Comparison of ENCODE assay signal across 8 mouse cellular contexts in the genomic region with DNA sequence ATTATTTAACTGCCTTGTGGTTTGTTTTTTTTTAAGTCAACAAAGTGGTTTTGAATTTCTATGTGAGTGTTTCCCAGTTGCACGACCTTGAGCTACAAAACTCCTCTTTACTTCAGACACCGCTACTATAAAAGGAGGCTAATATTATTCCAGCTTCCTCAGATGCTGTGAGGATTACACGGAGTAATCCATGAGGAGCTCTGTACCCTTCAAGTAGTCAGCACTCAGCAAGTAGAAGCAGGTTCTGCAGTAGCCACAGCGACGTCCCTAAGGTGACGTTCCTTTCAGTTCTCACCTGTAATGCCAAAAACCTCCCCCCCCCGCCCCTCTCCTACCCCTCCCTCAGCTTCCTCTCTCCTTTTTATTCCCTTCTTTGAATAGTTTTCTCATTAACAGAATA. TPM values are rescaled to one million over a fixed set of nuclear protein-coding genes. Genes with fewer than 3 reads are reported as not detected.
DNase-seq lines count a peak whose midpoint lies in the region; ATAC-seq and TF ChIP-seq lines count a peak whose summit lies in the region.

No protein-coding gene starts in this region.

- peaks cover 8% of the 10 kb centered on the region; the same call in 1 of the 2 replicates for H3K4me1 ChIP-seq in heart, embryonic 11.5 days (ENCODE audit: control insufficient read depth, insufficient read depth, low read length)
- H3K4me1 ChIP-seq in hindbrain, embryonic 11.5 days (replicated peaks; ENCODE audit: control insufficient read depth, insufficient read depth, low read length), result no peaks in the 10 kb centered on the region; the same call in 1 of the 2 replicates

- POLR2A ChIA-PET in Patski (lab: Charles Lee), result no interaction called here

- no peak overlapping the region for H3K27ac ChIP-seq in heart, embryonic 11.5 days (ENCODE audit: low read depth, low read length)
- no peak overlapping the region for H3K27ac ChIP-seq in hindbrain, embryonic 11.5 days (ENCODE audit: low read depth, low read length)
- H3K27ac ChIP-seq in macrophage, result no peak overlapping the region

- ATAC-seq in heart, embryonic 11.5 days (replicated peaks; ENCODE audit: insufficient number of reproducible peaks, low FRiP score, low TSS enrichment), result no peak
- peak; percentile 38 for ATAC-seq in Patski
- ATAC-seq in hindbrain, embryonic 11.5 days (ENCODE audit: low FRiP score), result no peak

- peak overlapping the region; percentile 96 for H3K4me3 ChIP-seq in heart, embryonic 11.5 days (ENCODE audit: low read depth, low read length)
- peak overlapping the region; percentile 75 for H3K4me3 ChIP-seq in hindbrain, embryonic 11.5 days (ENCODE audit: low read depth, low read length)
- peak overlapping the region; percentile 57 for H3K4me3 ChIP-seq in macrophage (ENCODE audit: inconsistent target)

- no peak for DNase-seq in heart, adult 8-10 months (ENCODE audit: low spot score)
- DNase-seq in Patski (ENCODE audit: low read depth, low spot score), result no peak
- no peak for DNase-seq in hindbrain, embryonic 11.5 days (ENCODE audit: low spot score)
- DNase-seq in urinary bladder, adult 18-20 months (ENCODE audit: low spot score in 2 of 2), result no peak
- no peak for DNase-seq in spleen, adult 12 weeks (ENCODE audit: low spot score)
- DNase-seq in cerebellum, adult 18-20 months, result no peak

- H3K27me3 ChIP-seq in heart, embryonic 11.5 days (ENCODE audit: control insufficient read depth, insufficient read depth, low read length), result no peaks in the 10 kb centered on the region
- H3K27me3 ChIP-seq in Patski, result no peaks in the 10 kb centered on the region
- H3K27me3 ChIP-seq in hindbrain, embryonic 11.5 days (ENCODE audit: control insufficient read depth, insufficient read depth, low read length), result no peaks in the 10 kb centered on the region

- H3K36me3 ChIP-seq in heart, embryonic 11.5 days (ENCODE audit: control insufficient read depth, insufficient read depth, low read length), result no peaks in the 10 kb centered on the region
- no peaks in the 10 kb centered on the region for H3K36me3 ChIP-seq in hindbrain, embryonic 11.5 days (ENCODE audit: control insufficient read depth, insufficient read depth, low read length)
- no peaks in the 10 kb centered on the region for H3K36me3 ChIP-seq in macrophage (ENCODE audit: inconsistent target)

- in situ Hi-C loops in Patski (cut with MboI; ENCODE audit: low pct_unique_long_range_greater_than_20kb), result loop anchor here (5.0 to 25.0 kb wide), 3 partner anchors 36 to 541 kb away; no protein-coding TSS in a partner anchor

- peak overlapping the region; percentile 95 for H3K4me2 ChIP-seq in heart, embryonic 11.5 days
- peak overlapping the region; percentile 95 for H3K4me2 ChIP-seq in hindbrain, embryonic 11.5 days (replicated peaks; ENCODE audit: low read depth, low read length)

- WGBS in heart, embryonic 11.5 days (ENCODE audit: insufficient replicate concordance), result 8% methylated on average over 7 of the region's 7 CpGs
- WGBS in hindbrain, embryonic 11.5 days, result 8% methylated on average over 7 of the region's 7 CpGs
- WGBS in macrophage (ENCODE audit: missing documents), result 9% methylated on average over 7 of the region's 7 CpGs

- no peak overlapping the region for H3K9ac ChIP-seq in heart, embryonic 11.5 days (ENCODE audit: low read depth, low read length)
- H3K9ac ChIP-seq in hindbrain, embryonic 11.5 days (ENCODE audit: low read depth, low read length), result no peak overlapping the region

- H3K79me2 ChIP-seq in macrophage (ENCODE audit: inconsistent target), result no peaks in the 10 kb centered on the region

- no peaks in the 10 kb centered on the region for H3K9me3 ChIP-seq in heart, embryonic 11.5 days (replicated peaks; ENCODE audit: control insufficient read depth, low read length)
- H3K9me3 ChIP-seq in hindbrain, embryonic 11.5 days (ENCODE audit: control insufficient read depth, low read length), result no peaks in the 10 kb centered on the region

- CTCF ChIA-PET in Patski (lab: Charles Lee), result interaction anchor here (0.6 to 3.3 kb wide), 5 partner anchors 9 to 209 kb away, joined by 3 to 15 read pairs (median 6); partner anchors contain the start of gene Gxylt2

- no peak for TF ChIP-seq CTCF in Patski (IDR thresholded peaks at IDR 0.05)

RNA-seq across cellular contexts. Expression of gene Shq1, which starts 0.4 kb away (rescaled TPM):
- polyA plus RNA-seq in heart, embryonic 11.5 days (2014; fragmentation: Nextera tagmentation; extraction: Ambion mirVana), result 10.6 and 13.1 TPM in 2 replicates
- 1 to 10 TPM; 2.6 to 5.2 (median 3.6) TPM for total RNA-seq in heart, adult 8-10 months (2022)
- polyA plus RNA-seq in Patski (2021) (14.4 TPM), macrophage (2018) (3.5 to 6.2 TPM (median 3.8 TPM) in 3 replicates)
- 17.1 and 18.3 TPM in 2 replicates for polyA plus RNA-seq in hindbrain, embryonic 11.5 days (2014; fragmentation: Nextera tagmentation; extraction: Ambion mirVana)
- 10 to 100 TPM in 14 of 26 experiments, 1 to 10 TPM in 12; 4.7 to 15.4 (median 10.1) TPM for total RNA-seq in macrophage (2018; cell fraction: chromatin; rRNA removed)
- 1 to 10 TPM; 1.9 to 4.3 (median 3.1) TPM for total RNA-seq in macrophage (2018; cell fraction: cytosol; rRNA removed)
- 10 to 100 TPM in 3 of 26 experiments, 1 to 10 TPM in 23; 2.3 to 13.8 (median 5.5) TPM for total RNA-seq in macrophage (2018; cell fraction: nucleus; rRNA removed)

RNA-seq across cellular contexts. Expression of gene Gxylt2, which starts 33.1 kb away (rescaled TPM):
- 0.93 and 1.1 TPM in 2 replicates for polyA plus RNA-seq in heart, embryonic 11.5 days (2014; fragmentation: Nextera tagmentation; extraction: Ambion mirVana)
- total RNA-seq in heart, adult 8-10 months (2022), result 1 to 10 TPM; 1.6 to 2.4 (median 2.3) TPM
- polyA plus RNA-seq in Patski (2021) (96.2 TPM), macrophage (2018) (not detected in 3 replicates)
- 5.8 and 7.2 TPM in 2 replicates for polyA plus RNA-seq in hindbrain, embryonic 11.5 days (2014; fragmentation: Nextera tagmentation; extraction: Ambion mirVana)
- 1 to 10 TPM in 1 of 26 experiments, under 1 TPM in 9, not detected in 16; 0.07 to 4.5 (median 0.14) TPM for total RNA-seq in macrophage (2018; cell fraction: chromatin; rRNA removed)
- under 1 TPM in 4 of 26 experiments, not detected in 22; under 0.01 to 0.03 (median 0.03) TPM for total RNA-seq in macrophage (2018; cell fraction: cytosol; rRNA removed)
- total RNA-seq in macrophage (2018; cell fraction: nucleus; rRNA removed), result under 1 TPM in 15 of 26 experiments, not detected in 11; 0.11 to 0.65 (median 0.22) TPM

Comparison
In these comparisons a context has a peak if more than half of its experiments do, and no peak if none do; other contexts are left out.
1. RNA of gene Gxylt2, which starts 33.1 kb away (polyA plus RNA-seq): 96.2 TPM in Patski (single experiment); 5.8 to 7.2 TPM in hindbrain, embryonic 11.5 days, 0.93 to 1.1 TPM in heart, embryonic 11.5 days and not detected in macrophage; every median in the first group is over 10 times any median in the second.
2. Peak in every context shown above with its lines, with median percentiles within 50 percentile points of each other: H3K4me3 ChIP-seq.